Mouse (Mus musculus): ENCODE data around the gene Slc22a16. TPM values are rescaled to one million over a fixed set of nuclear protein-coding genes. Genes with fewer than 3 reads are reported as not detected.

Slc22a16 gene
- total RNA-seq, 2 experiments from 2014 or later = not detected

- intact Hi-C loops (cut with DNase I) = no loop called here
- DNase-seq (ENCODE audit: low spot score) = no peak
These were observed 22.1 kb downstream of the Slc22a16 start for GRCm38 (mm10) chr10:40592186-40592585.

DNA sequence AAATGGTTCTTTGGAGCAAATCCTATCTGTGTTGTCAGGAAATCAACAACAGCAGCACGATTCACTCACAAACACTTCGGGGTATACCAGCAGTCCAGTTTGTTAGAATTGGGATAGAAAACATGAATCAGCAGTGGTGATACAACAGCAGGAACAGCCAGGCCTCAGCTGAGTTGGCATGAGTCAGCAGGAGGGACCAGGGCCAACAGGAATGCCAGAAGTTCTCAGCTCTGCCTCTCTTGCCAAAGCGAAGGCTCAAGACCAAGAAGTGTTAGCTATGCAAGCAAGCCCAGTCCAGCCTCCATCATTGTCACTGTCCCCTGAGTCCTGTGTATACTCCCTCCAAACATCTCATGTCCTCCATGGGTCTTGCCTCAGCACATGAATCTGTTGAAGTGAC is 27.0 kb downstream of the Slc22a16 start:
- no peak for DNase-seq (ENCODE audit: low spot score)
- intact Hi-C loops (cut with DNase I) = no loop called here

DNA sequence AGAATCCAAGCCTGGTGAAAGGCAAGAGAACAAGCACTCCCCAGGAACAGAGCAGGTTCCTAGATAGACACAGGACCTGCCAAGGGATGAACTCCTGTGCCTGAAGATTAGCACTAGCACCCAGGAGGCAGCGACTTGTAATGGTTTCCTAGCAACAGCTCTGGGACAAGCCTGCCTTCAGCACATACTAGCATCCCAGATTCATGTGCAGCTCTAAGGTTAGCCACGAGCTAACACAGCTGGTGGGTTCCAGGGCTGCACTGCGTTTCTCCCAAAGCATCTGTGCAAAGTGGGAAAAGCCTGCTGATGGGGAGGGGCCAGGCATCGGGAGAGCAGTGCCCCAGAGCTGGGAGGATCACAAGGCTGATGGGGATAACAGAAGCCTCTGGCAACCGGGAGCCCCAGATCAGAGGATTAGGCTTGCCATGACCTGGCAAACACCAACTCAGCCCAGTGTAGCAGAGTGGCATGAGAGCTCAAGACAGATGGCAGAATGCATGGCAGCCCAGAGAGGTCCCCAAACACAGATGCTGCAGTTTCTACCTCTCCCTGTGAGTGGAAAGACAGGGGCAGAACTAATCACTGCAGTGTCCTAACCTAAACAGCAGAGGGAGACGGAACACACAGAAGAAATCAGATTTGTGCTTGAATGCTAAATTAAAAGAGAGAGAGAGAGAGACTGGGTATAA is 34.7 kb downstream of the Slc22a16 start:
- no peak for DNase-seq (ENCODE audit: low spot score)
- intact Hi-C loops (cut with DNase I) = no loop called here

- intact Hi-C loops (cut with DNase I) = no loop called here
- DNase-seq (ENCODE audit: low spot score) = no peak
These were observed 47.8 kb downstream of the Slc22a16 start for GRCm38 (mm10) chr10:40617973-40618372.

DNA sequence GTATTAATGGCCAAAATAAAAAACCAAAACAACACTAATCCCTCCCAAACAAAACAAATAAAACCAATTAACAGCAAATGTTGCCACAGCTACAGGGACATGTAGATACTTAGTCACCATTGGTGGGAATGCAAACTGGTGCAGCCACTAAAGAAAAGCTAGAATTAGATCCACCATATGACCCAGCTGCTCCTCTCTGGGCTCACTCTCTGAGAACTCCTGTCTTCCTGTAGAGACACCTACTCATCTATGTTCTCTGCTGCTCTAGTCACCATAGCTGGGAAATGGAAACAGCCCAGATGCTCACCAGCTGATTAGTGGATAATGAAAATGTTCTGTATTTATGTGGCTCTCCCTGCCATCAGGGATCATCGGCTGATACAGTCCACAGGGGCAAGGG is 49.6 kb downstream of the Slc22a16 start:
- intact Hi-C loops (cut with DNase I) = no loop called here
- DNase-seq (ENCODE audit: low spot score) = no peak

DNA sequence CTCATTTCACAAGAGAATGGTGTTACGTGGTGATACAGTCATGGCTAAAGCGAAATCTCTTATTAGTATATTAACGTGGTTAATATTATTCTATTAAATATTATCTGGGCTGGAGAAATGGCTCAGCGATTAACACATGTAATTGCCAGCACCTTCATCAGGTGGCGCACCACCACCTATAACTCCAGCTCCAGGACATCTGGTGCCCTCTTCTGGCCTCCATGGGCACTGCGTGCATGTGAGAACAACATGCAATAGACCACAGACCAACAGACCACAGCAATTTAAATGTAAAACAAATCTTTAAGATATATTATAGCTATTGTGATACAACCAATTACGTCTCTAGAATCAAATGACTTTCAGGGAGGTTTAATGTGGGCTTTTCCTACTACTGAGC is 59.0 kb downstream of the Slc22a16 start:
- intact Hi-C loops (cut with DNase I) = no loop called here
- no peak for DNase-seq (ENCODE audit: low spot score)

- intact Hi-C loops (cut with DNase I) = no loop called here
These were observed 59.6 kb downstream of the Slc22a16 start, which contains the start of gene Ddo for GRCm38 (mm10) chr10:40629656-40630311. TSS of gene Ddo (plus strand) at chr10:40630011.

DNA sequence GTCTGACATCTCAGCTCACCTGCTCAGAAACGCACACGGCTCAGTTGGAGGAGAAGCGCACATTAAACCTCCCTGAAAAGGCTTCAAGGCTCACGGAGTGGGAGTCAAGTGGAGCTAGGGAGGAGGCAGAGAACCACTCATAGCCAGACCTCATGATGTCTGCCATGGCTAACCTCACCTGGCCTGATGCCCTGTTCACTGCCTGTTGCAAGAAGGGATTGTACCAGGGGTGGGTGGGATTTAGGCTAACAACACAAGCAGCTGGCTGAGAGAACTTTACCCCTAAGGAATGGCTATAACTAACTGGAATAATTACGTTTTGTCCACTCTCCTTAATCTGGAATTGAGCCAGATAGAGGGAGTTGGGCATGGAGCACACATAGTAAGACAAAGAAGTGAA is 60.3 kb downstream of the Slc22a16 start:
- no peak for DNase-seq (ENCODE audit: low spot score)
- intact Hi-C loops (cut with DNase I) = no loop called here

More at GRCm38 (mm10) chr10:40629656-40630311, 59.6 kb downstream of the Slc22a16 start, which contains the start of gene Ddo:
- DNase-seq (ENCODE audit: low spot score) = peak; percentile 47

GRCm38 (mm10) chr10:40630961-40631360 is 60.8 kb downstream of the Slc22a16 start:
- intact Hi-C loops (cut with DNase I) = no loop called here
- no peak for DNase-seq (ENCODE audit: low spot score)

GRCm38 (mm10) chr10:40632087-40632486 is 62.0 kb downstream of the Slc22a16 start:
- no peak for DNase-seq (ENCODE audit: low spot score)
- intact Hi-C loops (cut with DNase I) = no loop called here

GRCm38 (mm10) chr10:40637331-40637730 is 67.2 kb downstream of the Slc22a16 start:
- DNase-seq (ENCODE audit: low spot score) = no peak
- intact Hi-C loops (cut with DNase I) = no loop called here

DNA sequence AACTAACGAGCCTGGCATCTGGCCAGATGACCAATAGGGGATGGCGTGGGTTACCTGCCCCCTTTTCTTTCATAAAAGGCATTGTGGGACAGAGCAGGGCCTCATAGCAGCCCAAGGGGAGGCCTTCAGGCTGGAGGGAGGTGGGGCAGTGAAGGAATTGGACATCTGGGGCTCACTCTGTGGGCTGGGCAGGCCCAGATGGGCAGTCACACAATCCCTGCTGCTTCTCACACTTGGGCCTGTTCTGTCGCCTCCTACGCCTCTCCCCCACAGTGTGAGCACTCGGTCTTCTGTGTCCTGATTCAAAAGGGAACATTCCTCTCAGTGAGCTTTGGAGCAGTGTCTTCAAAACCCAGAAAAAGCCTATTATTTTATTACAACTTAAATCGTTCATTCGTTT is 68.1 kb downstream of the Slc22a16 start:
- intact Hi-C loops (cut with DNase I) = no loop called here
- no peak for DNase-seq (ENCODE audit: low spot score)

DNA sequence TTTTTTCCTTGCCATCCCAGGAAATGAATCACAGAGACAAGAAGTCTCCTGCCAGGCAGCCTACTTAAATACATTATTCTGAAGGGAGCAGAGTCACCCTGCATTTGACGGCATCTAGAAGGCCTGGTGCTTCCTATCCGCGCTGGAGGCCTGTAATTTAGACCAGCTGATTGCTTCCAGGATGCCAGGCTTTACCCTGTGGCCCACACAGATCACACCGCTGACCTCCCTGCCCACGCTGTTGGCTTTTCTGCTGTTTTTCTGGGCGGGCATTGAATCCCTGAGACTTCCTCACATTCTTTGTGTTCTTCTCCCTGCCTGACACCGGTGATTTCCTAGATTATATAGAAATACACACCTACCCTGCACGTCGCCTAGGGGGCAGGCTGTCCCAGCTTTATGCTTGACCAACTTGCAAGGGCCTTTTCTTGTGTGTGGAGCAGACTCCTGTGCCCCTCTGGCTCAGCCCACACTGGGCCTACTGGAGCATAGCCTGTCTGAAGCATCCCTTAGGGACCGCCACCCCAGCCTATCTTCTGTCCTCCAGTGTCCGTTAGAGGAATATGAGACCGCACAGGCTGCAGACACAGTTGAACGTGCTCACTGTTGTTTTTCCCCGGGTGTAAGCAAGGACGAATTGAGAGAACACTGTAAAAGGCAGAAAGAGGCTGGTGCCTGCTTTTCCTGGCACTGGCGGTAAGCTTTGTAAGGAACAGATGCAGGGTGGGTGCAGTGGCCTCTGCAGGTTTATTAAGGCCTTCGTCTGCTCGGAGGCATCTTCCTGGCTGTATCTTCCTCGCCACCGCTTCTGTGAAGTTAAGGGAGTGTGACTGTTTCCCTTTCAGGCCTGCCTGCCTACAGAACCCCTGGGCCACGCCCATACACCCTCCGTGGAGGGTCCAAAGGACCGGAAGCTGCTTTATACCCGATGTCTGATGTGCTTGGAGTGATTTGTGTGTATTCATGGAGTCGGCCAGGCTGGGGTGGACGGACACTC is 69.0 kb downstream of the Slc22a16 start:
- intact Hi-C loops (cut with DNase I) = no loop called here
- DNase-seq (ENCODE audit: low spot score) = no peak

- intact Hi-C loops (cut with DNase I) = loop anchor here (10.0 kb wide), 1 partner anchor 624 kb away; no protein-coding TSS in a partner anchor
These were observed 70.3 kb downstream of the Slc22a16 start for GRCm38 (mm10) chr10:40640406-40640805.

GRCm38 (mm10) chr10:40641901-40642300 is 71.8 kb downstream of the Slc22a16 start:
- DNase-seq (ENCODE audit: low spot score) = no peak
- intact Hi-C loops (cut with DNase I) = loop anchor here (10.0 kb wide), 1 partner anchor 623 kb away; no protein-coding TSS in a partner anchor

More at GRCm38 (mm10) chr10:40640406-40640805, 70.3 kb downstream of the Slc22a16 start:
- no peak for DNase-seq (ENCODE audit: low spot score)

DNA sequence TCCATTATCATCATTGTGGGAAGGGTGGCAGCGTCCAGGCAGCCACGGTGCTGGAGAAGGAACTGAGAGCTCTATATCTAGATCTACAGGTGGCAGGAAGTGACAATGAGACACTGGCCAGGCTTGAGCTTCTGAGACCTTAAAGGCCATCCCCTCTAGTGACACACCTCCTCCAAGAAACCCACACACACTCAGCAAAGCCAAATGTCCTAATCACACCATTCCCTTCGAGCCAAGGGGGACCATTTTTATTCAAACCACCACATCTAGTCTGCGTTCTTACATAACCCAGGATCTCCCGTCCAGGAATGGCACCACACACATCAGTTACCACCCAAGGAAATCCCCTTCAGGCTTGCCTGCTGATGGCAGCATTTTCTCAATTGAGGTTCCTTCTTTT is 73.0 kb downstream of the Slc22a16 start:
- DNase-seq (ENCODE audit: low spot score) = no peak
- intact Hi-C loops (cut with DNase I) = loop anchor here (10.0 kb wide), 1 partner anchor 622 kb away; no protein-coding TSS in a partner anchor

DNA sequence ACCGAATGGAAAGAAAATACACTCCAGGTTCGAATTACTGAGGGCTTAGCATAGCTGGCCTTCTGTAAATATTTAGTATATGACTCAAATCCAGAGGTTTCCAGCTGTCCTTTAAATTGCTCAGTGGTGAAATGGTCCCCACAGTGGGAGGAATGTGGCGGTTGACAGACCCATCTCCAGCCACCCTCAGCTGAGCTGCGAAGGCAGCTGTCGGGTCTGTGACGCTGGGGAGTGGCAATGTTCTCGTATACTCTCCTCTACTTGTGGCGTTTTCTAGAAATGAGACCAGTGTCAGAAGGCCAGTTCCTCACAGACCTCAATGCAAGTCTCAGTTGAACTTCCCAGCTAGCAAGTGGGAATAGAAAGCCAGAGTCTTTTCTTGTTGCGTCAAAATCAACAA is 74.3 kb downstream of the Slc22a16 start:
- intact Hi-C loops (cut with DNase I) = loop anchor here (10.0 kb wide), 1 partner anchor 620 kb away; no protein-coding TSS in a partner anchor
- DNase-seq (ENCODE audit: low spot score) = no peak

DNA sequence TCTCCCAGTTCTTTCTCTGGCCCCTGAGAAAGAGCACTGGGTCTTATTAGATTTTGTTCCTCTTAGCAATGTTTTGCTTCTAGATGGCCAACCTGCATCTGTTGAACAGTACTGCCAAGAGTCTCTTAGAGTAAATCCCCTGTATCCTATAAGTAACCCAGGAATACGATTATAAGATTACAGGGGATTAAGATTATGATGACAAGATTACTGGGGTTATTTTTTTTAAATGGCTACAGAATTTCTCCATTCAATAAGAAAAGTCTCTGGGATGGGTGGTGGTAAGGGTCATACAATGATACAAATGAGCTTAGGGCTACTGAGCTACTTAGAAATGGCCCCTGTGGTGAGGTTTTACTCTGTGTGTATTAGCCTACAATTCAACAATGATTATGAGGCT is 75.2 kb downstream of the Slc22a16 start:
- intact Hi-C loops (cut with DNase I) = loop anchor here (10.0 kb wide), 1 partner anchor 619 kb away; no protein-coding TSS in a partner anchor
- DNase-seq (ENCODE audit: low spot score) = no peak

- intact Hi-C loops (cut with DNase I) = loop anchor here (10.0 kb wide), 1 partner anchor 616 kb away; no protein-coding TSS in a partner anchor
- no peak for DNase-seq (ENCODE audit: low spot score)
These were observed 78.6 kb downstream of the Slc22a16 start for GRCm38 (mm10) chr10:40648776-40649175.

GRCm38 (mm10) chr10:40649634-40650033 is 79.5 kb downstream of the Slc22a16 start:
- intact Hi-C loops (cut with DNase I) = loop anchor here (2.0 to 10.0 kb wide), 2 partner anchors 235 to 615 kb away; no protein-coding TSS in a partner anchor
- no peak for DNase-seq (ENCODE audit: low spot score)

Measured in heart, postnatal 25 days (tissue).